Mouse (Mus musculus): ENCODE measurements around the gene Pip5kl1. TPM values are rescaled to one million over a fixed set of nuclear protein-coding genes. Genes with fewer than 3 reads are reported as not detected.
A peak's percentile ranks its signal among the peaks of the same experiment; 100 is the strongest.

The Pip5kl1 gene
- polyA plus RNA-seq, 1 experiment from 2014 or later, result 2.8 TPM

DNA sequence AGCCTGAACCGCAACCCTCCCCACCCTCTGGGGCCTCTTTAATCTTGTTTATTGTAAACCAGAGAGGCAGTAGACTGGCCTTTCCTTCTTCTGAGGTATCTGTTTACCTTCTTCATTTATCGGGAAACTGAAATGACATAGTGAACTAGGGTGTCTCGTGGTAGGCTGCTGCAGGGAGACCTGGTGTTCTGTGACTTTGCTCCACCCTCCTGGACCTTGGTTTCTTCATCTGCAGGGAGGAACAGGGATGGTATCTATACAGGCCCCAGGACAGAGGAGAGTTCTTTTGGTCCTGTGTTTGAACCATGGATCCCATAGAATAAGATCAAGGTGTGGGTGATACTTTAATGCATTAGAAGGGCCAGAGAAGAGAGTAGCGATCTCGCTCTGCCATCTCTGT is 23.4 kb upstream of the Pip5kl1 start:
- no peaks in the 10 kb centered on the region for H3K9me3 ChIP-seq (replicated peaks)
- no peak overlapping the region for H3K27ac ChIP-seq (replicated peaks)
- WGBS, result 87% methylated on average over 5 of the region's 5 CpGs
- H3K4me1 ChIP-seq, result peaks cover 25% of the 10 kb centered on the region
- H3K27me3 ChIP-seq (ENCODE audit: low read depth, poor library complexity, severe bottlenecking), result no peaks in the 10 kb centered on the region
- H3K36me3 ChIP-seq, result peaks cover 11% of the 10 kb centered on the region
- DNase-seq (ENCODE audit: low spot score), result no peak
- no peak overlapping the region for H3K4me3 ChIP-seq

DNA sequence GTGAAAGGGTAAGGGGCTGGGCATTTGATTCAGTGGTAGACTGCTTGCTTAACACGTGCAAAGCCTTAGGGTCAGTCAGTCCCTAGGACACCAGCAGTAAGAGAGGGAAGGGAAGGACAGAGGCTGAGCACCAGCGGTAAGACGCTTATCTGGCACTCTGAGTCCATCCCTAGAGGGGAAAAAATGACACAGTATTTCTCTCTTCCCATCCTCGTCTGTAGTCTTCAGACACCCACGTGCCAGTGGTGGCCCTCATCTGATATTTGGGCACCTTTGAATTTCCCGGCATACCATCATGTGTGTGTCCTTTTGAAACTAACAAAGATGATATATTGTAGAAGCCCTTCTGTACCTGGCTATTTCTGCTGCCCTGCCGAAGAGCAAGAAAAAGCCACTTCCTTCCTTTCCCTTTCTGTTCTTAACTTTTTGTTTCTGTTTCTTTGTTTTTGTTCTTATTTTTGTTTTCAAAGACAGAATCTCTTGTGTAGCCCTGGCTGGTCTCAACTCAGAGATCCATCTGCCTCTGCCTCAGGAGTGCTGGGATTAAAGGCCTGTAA is 20.9 kb upstream of the Pip5kl1 start:
- peaks cover 1% of the 10 kb centered on the region for H3K36me3 ChIP-seq
- WGBS, result 88% methylated on average over 7 of the region's 7 CpGs
- H3K4me3 ChIP-seq, result no peak overlapping the region
- H3K9me3 ChIP-seq (replicated peaks), result no peaks in the 10 kb centered on the region
- no peak overlapping the region for H3K27ac ChIP-seq (replicated peaks)
- H3K4me1 ChIP-seq, result peaks cover 41% of the 10 kb centered on the region
- no peak for DNase-seq (ENCODE audit: low spot score)
- H3K27me3 ChIP-seq (ENCODE audit: low read depth, poor library complexity, severe bottlenecking), result no peaks in the 10 kb centered on the region

DNA sequence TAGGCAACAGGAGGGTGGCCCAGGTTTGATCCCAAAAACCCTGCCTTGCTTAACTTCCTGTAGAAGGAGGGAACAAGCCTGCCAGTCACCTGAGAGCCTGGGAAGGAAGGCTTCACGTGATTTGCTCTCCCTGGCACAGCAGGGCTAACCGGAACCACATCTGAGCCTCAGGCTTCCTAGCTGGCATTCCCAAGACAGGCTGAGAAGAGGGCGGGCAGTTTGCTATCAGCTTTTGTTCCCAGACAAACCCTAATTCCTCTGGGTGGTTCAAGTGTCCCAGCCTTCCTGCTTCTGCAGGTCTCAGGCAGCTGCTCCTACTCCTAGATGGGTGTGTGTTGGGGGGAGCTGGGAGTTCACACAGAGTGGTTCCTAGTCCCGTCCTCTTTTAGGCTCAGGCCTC is 19.1 kb upstream of the Pip5kl1 start:
- peaks cover 12% of the 10 kb centered on the region for H3K36me3 ChIP-seq
- H3K9me3 ChIP-seq (replicated peaks), result no peaks in the 10 kb centered on the region
- no peaks in the 10 kb centered on the region for H3K27me3 ChIP-seq (ENCODE audit: low read depth, poor library complexity, severe bottlenecking)
- peak overlapping the region; percentile 72 for H3K27ac ChIP-seq (replicated peaks)
- WGBS, result 57% methylated on average over 4 of the region's 4 CpGs
- DNase-seq (ENCODE audit: low spot score), result no peak
- no peak overlapping the region for H3K4me3 ChIP-seq
- peaks cover 60% of the 10 kb centered on the region for H3K4me1 ChIP-seq

DNA sequence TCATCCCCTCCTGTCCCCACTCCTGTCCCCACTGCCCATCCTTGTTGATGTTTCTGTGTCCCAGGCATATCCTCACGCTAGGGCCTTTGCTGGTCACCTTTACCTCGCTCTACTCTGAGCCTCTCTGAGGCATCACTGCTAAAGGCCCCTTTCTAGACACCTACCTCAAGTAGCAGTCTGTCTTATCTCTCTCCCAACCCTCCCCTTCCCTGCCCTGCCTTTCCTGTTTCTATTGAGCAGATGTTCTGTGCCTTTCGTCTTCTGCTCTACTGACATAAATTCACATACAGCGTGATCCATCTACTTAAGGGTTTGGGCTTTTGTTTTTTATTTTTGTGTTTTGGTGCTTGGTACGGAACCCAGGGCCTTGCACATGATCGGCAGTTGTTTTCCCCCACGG is 18.6 kb upstream of the Pip5kl1 start:
- H3K27ac ChIP-seq (replicated peaks), result peak overlapping the region; percentile 72
- peaks cover 63% of the 10 kb centered on the region for H3K4me1 ChIP-seq
- DNase-seq (ENCODE audit: low spot score), result no peak

DNA sequence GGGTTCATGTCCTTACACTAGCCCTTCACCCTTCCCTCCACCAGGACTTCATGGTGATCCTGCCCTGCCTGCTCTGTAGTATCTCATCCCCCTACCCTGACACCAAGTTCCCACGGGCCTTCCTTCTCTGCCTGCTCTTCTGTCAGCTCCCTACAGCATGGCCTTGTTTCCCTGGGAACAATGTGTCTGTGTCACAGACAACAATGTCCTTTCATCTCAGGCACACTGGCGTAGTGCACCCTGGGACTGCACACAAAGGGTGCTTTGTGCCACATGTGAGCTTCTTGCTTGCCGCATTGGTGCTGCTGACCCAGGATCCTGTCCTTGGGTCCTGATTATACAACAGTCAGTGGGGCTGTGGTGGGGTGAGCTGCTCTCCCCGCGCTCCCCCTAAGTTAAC is 15.0 kb upstream of the Pip5kl1 start:
- H3K27me3 ChIP-seq (ENCODE audit: low read depth, poor library complexity, severe bottlenecking), result no peaks in the 10 kb centered on the region
- peaks cover 48% of the 10 kb centered on the region for H3K36me3 ChIP-seq
- peak overlapping the region; percentile 89 for H3K27ac ChIP-seq (replicated peaks)
- DNase-seq (ENCODE audit: low spot score), result peak; percentile 76
- WGBS, result 25% methylated on average over 5 of the region's 5 CpGs
- H3K4me3 ChIP-seq, result peak overlapping the region; percentile 35
- no peaks in the 10 kb centered on the region for H3K9me3 ChIP-seq (replicated peaks)
- peaks cover 59% of the 10 kb centered on the region for H3K4me1 ChIP-seq

More for the DNA sequence above, 18.6 kb upstream of the Pip5kl1 start:
- no peaks in the 10 kb centered on the region for H3K9me3 ChIP-seq (replicated peaks)
- peaks cover 17% of the 10 kb centered on the region for H3K36me3 ChIP-seq
- H3K27me3 ChIP-seq (ENCODE audit: low read depth, poor library complexity, severe bottlenecking), result no peaks in the 10 kb centered on the region
- 93% methylated on average over 7 of the region's 7 CpGs for WGBS
- H3K4me3 ChIP-seq, result no peak overlapping the region

DNA sequence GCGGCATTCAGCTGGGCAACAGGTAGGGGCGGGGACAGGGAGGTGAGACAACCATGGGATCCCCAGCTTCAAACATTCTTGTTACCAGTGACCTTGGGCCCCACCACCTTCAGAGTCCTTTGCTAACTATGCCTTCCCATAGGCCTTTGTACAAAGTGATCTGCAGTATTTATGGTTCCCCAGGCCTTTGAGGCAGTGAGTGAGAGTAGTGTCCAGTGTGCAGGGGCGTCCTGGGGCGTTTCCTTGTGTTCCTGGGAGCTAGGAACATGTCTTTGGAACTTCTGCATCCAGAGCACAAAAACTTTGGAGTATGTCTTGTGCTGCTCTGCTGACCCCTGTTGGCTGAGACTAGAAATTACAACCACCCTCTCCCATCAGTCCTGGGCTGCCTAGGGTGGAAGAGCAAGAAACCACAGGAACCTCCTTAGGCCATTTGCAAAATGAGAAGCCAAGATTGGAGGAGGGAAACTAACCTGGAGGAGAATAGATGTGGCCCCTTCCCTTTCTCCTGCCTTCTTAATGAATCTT is 8.0 kb upstream of the Pip5kl1 start:
- Histone ChIP-seq H3K36me3 (peaks cover 71% of the 10 kb centered on the region), H3K4me1 (peaks cover 6% of the 10 kb centered on the region), H3K27ac (replicated peaks) (0 out of 2 replicates have a peak overlapping the region, but pooled peaks have one; percentile 33), H3K4me3 (no peak overlapping the region), H3K27me3 (ENCODE audit: low read depth, poor library complexity, severe bottlenecking) (no peaks in the 10 kb centered on the region), H3K9me3 (replicated peaks) (no peaks in the 10 kb centered on the region)
- 49% methylated on average over 4 of the region's 4 CpGs for WGBS
- peak; percentile 57 for DNase-seq (ENCODE audit: low spot score)

DNA sequence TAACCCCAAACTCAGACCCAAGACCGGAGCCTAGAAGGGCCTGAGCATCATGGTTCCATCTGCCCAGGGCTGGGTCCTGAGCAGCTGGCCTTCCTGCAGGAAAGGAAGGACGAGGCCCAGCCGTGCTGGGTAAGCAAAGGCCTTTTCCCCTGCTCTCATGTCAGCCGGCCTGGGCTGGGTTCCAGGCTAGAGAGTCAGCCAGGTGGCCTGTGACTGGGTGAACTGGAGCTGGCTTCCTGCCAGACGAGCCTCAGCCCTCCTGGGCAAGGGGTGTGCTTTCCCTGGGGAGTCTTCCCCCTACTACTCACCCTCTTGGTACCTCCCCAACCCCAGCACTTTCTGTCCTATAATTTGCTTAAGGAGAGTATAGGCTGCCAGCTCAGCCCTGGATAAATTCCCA is 6.4 kb upstream of the Pip5kl1 start:
- Histone ChIP-seq H3K4me3 (no peak overlapping the region), H3K36me3 (peaks cover 66% of the 10 kb centered on the region), H3K9me3 (replicated peaks) (no peaks in the 10 kb centered on the region), H3K4me1 (peaks cover 18% of the 10 kb centered on the region), H3K27ac (replicated peaks) (no peak overlapping the region), H3K27me3 (ENCODE audit: low read depth, poor library complexity, severe bottlenecking) (no peaks in the 10 kb centered on the region)
- WGBS, result 81% methylated on average over 5 of the region's 5 CpGs
- no peak for DNase-seq (ENCODE audit: low spot score)

DNA sequence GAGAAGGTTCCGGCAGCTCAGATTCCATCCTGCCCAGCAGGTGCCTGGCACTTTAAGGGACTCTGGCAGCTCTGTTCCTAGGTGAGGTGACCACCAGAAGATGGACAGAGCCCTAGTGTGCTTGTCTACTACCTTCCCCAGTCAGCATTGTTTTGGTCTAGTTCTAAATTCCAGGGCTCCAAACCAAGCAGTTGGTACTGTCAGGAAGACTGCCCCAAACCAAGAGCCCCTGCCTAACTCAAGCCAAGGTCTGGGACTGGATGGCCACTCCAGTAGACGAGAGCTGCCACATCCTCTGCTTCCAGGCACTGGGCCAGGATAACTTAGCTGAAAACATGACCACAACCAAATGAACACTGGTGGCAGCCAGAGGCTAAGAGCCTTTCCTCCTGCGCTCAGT is 5.7 kb upstream of the Pip5kl1 start:
- Histone ChIP-seq H3K27ac (replicated peaks) (no peak overlapping the region), H3K9me3 (replicated peaks) (no peaks in the 10 kb centered on the region), H3K4me1 (peaks cover 18% of the 10 kb centered on the region), H3K4me3 (no peak overlapping the region), H3K36me3 (peaks cover 61% of the 10 kb centered on the region), H3K27me3 (ENCODE audit: low read depth, poor library complexity, severe bottlenecking) (no peaks in the 10 kb centered on the region)
- no peak for DNase-seq (ENCODE audit: low spot score)
- WGBS, result 90% methylated on average over 3 of the region's 3 CpGs

DNA sequence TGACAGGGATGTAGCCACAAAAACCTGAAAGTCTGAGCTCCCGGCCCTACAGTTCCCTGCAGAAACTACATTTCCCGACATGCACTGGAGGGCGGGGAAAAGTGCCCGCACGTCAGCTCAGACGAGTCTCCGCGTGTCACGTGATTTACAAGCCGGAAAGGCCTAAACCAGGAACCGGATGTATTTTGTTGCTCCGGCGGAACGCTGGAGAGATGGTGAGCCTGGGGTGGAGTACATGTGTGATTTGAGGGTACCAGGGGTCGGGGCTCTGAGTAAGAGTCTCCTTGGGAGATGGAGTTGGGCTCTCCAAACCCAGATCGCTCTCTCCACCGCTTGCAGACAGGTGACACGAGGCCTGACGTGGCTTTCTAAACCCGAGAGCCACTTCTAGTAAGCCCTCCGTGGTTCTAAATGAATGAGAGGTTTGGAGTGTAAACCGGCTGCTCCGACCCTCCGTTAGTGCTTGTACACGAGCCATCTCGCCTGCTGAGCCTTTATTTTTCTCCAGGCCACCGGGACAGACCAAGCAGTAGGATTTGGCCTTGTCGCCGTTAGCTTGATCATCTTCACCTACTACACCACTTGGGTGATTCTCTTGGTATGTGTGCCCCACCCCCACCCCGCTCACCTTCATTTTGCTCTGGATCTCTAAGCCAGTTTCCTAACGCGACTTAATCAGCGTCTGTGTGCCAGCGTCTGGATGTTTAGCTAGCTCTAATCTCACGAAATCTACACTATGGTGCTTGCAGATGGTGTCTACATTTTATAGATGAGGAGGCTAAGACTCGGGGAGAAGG is 3.7 kb upstream of the Pip5kl1 start, which contains the start of gene Dpm2:
Gene Dpm2, plus strand, starts transcription at position 161 of the 797 bp plus-strand sequence.
- 3% methylated on average over 36 of the region's 36 CpGs for WGBS
- H3K4me3 ChIP-seq, result peak within 1 kb of the TSS; percentile 83
- H3K9me3 ChIP-seq (replicated peaks), result no peaks in the 10 kb centered on the region
- peaks cover 1% of the 10 kb centered on the region for H3K27me3 ChIP-seq (ENCODE audit: low read depth, poor library complexity, severe bottlenecking)
- DNase-seq (ENCODE audit: low spot score), result peak; percentile 88
- peaks cover 42% of the 10 kb centered on the region for H3K36me3 ChIP-seq
- H3K4me1 ChIP-seq, result peaks cover 28% of the 10 kb centered on the region
- peak within 1 kb of the TSS; percentile 82 for H3K27ac ChIP-seq (replicated peaks)

DNA sequence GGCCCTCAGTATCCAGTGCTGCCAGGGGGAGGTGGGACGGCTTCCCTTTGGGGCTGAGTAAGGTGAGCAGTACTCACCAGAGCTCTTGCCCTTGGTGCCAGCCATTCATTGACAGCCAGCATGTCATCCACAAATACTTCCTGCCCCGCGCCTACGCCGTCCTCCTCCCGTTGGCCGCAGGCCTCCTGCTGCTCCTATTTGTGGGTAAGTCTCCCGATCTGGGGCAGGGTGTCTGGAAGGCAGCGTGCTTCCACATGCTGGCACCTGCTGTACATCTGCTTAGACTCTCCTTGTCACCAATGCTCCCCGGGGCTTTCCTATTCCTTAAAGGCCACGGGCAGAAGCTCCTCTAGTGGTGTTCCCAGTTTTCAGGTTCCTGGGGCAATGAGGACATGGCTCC is 2.4 kb upstream of the Pip5kl1 start:
- Histone ChIP-seq H3K4me3 (peak overlapping the region; percentile 20; the same call in 1 of the 2 replicates), H3K4me1 (peaks cover 32% of the 10 kb centered on the region), H3K27me3 (ENCODE audit: low read depth, poor library complexity, severe bottlenecking) (peaks cover 14% of the 10 kb centered on the region), H3K27ac (replicated peaks) (no peak overlapping the region), H3K36me3 (peaks cover 30% of the 10 kb centered on the region), H3K9me3 (replicated peaks) (no peaks in the 10 kb centered on the region)
- 90% methylated on average over 11 of the region's 11 CpGs for WGBS
- no peak for DNase-seq (ENCODE audit: low spot score)

DNA sequence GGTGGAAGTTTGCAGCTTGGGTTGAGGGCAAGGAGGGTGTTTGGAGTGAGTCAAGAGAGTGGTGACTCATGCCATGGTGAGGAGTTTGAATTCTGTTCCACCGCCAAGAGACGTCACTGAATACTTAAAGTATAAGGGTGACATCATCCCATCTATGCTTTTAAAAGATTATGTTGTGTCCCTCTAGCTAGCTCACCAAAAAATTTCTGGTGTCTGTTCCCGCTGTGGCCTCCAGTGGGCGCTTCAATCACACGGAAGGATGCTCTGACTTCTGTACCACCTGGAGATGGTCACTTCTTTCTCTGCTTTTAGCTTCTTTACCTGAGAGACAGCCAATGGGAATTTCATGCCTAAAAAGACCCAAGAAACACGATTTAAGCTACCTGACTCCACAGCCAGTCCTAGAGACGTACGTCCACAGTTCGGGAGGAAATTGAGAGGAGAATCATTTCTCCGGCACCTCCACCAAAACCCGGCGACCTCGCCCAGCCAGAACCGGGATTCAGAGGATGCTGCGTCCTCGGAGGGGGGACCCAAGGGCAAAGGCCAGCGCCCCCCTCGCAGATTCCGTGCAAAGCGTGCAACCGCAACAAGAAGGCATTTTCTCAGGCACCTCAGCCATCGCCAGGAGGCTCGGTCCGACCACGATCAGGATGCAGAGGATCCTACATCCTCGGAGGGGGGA is 446 bp downstream of the Pip5kl1 start:
- 2% methylated on average over 26 of the region's 26 CpGs for WGBS
- H3K36me3 ChIP-seq, result peaks cover 12% of the 10 kb centered on the region
- H3K27me3 ChIP-seq (ENCODE audit: low read depth, poor library complexity, severe bottlenecking), result peaks cover 43% of the 10 kb centered on the region
- peak; percentile 55 for DNase-seq (ENCODE audit: low spot score)
- H3K9me3 ChIP-seq (replicated peaks), result no peaks in the 10 kb centered on the region
- H3K27ac ChIP-seq (replicated peaks), result peak overlapping the region; percentile 50; the same call in 1 of the 2 replicates
- peak overlapping the region; percentile 68 for H3K4me3 ChIP-seq
- peaks cover 35% of the 10 kb centered on the region for H3K4me1 ChIP-seq

DNA sequence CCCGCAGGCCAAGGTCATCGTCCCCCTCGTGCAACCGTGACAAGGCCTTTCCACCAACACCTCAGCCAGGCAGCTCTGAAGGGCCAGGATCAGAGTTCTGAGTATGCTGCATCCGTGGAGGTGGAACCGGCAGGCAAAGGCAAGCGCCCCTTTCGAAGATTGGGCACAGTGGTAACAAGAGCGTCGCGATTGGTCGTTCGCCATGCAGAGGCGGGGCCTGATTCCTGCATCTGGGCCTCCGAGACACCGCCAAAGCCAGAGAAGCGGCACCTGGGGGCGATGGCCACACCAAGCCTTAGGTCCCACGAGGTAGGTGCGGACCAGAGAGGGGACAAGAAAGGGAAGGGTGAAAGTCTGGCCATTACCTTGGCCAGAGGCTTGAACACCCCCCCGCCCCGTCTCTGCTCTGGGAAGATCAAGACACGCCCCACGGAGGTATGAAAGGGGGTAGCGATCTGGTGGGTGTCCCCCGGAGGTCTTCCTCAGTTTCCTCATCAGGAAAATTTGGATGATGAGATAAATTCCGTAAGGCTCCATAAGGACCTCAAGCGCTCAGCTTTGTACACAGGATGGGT is 1.1 kb downstream of the Pip5kl1 start, which contains the start of gene 9430097D07Rik:
Gene 9430097D07Rik, minus strand, starts transcription at position 99 of the 575 bp plus-strand sequence.
- 4% methylated on average over 28 of the region's 28 CpGs for WGBS

More for the DNA sequence above, 1.1 kb downstream of the Pip5kl1 start, which contains the start of gene 9430097D07Rik:
- Histone ChIP-seq H3K27ac (replicated peaks) (peak within 1 kb of the TSS; percentile 50; the same call in 1 of the 2 replicates), H3K9me3 (replicated peaks) (no peaks in the 10 kb centered on the region), H3K36me3 (peaks cover 12% of the 10 kb centered on the region), H3K27me3 (ENCODE audit: low read depth, poor library complexity, severe bottlenecking) (peaks cover 49% of the 10 kb centered on the region), H3K4me3 (peak within 1 kb of the TSS; percentile 68), H3K4me1 (peaks cover 35% of the 10 kb centered on the region)
- peak; percentile 75 for DNase-seq (ENCODE audit: low spot score)

Measured in midbrain, embryonic 10.5 days (tissue).